Comparison of ENCODE assay signal across 8 mouse cellular contexts in genomic region chr11:18871170-18872081, GRCm38 (mm10).
DNase-seq lines count a peak whose midpoint lies in the region; ATAC-seq lines count a peak whose summit lies in the region.

No protein-coding gene starts in this region.

- 2% methylated on average over 58 of the region's 58 CpGs for whole genome bisulfite sequencing in liver, embryonic 12.5 days (ENCODE audit: insufficient replicate concordance)
- under 1% methylated on average over 58 of the region's 58 CpGs for WGBS in neural tube, embryonic 14.5 days

- H3K36me3 ChIP-seq in liver, embryonic 12.5 days = no peaks in the 10 kb centered on the region
- no peaks in the 10 kb centered on the region for H3K36me3 ChIP-seq in neural tube, embryonic 14.5 days (ENCODE audit: control insufficient read depth, insufficient read depth, low read length)

- H3K27me3 ChIP-seq in liver, embryonic 12.5 days (replicated peaks) = peaks cover 65% of the 10 kb centered on the region
- no peaks in the 10 kb centered on the region for H3K27me3 ChIP-seq in neural tube, embryonic 14.5 days (ENCODE audit: control insufficient read depth, insufficient read depth, low read length)

- no peaks in the 10 kb centered on the region for H3K9me3 ChIP-seq in liver, embryonic 12.5 days (replicated peaks)
- H3K9me3 ChIP-seq in neural tube, embryonic 14.5 days (ENCODE audit: control insufficient read depth, low read length) = no peaks in the 10 kb centered on the region

- H3K4me2 ChIP-seq in liver, embryonic 12.5 days = peak overlapping the region; percentile 61
- peak overlapping the region; percentile 97 for H3K4me2 ChIP-seq in neural tube, embryonic 14.5 days (ENCODE audit: low read depth, low read length)

- peaks cover 23% of the 10 kb centered on the region for H3K4me1 ChIP-seq in liver, embryonic 12.5 days
- peaks cover 30% of the 10 kb centered on the region for H3K4me1 ChIP-seq in neural tube, embryonic 14.5 days (ENCODE audit: control insufficient read depth, insufficient read depth, low read length)

- DNase-seq in urinary bladder, adult 2 months (ENCODE audit: low spot score) = peak; percentile 62
- no peak for DNase-seq in urinary bladder, postnatal 10 days (ENCODE audit: low spot score)
- DNase-seq in embryo, embryonic 11 days = peak; percentile 75
- peak; percentile 39 for DNase-seq in heart, postnatal 4 days
- DNase-seq in thymus, postnatal 10 days (ENCODE audit: low spot score in 2 of 2) = no peak
- no peak for DNase-seq in frontal cortex, postnatal 25 days (ENCODE audit: low spot score in 2 of 2)

- peak overlapping the region; percentile 41 for H3K4me3 ChIP-seq in liver, embryonic 12.5 days
- H3K4me3 ChIP-seq in neural tube, embryonic 14.5 days (ENCODE audit: low read depth, low read length) = peak overlapping the region; percentile 39

- no peak for ATAC-seq in liver, embryonic 12.5 days
- ATAC-seq in neural tube, embryonic 14.5 days (ENCODE audit: low read depth) = peak; percentile 51

- H3K9ac ChIP-seq in liver, embryonic 12.5 days = peak overlapping the region; percentile 28
- H3K9ac ChIP-seq in neural tube, embryonic 14.5 days (replicated peaks; ENCODE audit: low read depth, low read length) = peak overlapping the region; percentile 70

- no peak overlapping the region for H3K27ac ChIP-seq in liver, embryonic 12.5 days
- peak overlapping the region; percentile 93 for H3K27ac ChIP-seq in neural tube, embryonic 14.5 days (ENCODE audit: low read depth, low read length)

Comparison
In these comparisons a context has a peak if more than half of its experiments do, and no peak if none do; other contexts are left out.
1. DNase-seq: peak in urinary bladder, adult 2 months (single experiment), embryo, embryonic 11 days (single experiment) and heart, postnatal 4 days (single experiment); none in urinary bladder, postnatal 10 days (single experiment), thymus, postnatal 10 days (0 of 2) and frontal cortex, postnatal 25 days (0 of 2).